Comparison of ENCODE assay signal across 34 mouse cellular contexts in the genomic region with DNA sequence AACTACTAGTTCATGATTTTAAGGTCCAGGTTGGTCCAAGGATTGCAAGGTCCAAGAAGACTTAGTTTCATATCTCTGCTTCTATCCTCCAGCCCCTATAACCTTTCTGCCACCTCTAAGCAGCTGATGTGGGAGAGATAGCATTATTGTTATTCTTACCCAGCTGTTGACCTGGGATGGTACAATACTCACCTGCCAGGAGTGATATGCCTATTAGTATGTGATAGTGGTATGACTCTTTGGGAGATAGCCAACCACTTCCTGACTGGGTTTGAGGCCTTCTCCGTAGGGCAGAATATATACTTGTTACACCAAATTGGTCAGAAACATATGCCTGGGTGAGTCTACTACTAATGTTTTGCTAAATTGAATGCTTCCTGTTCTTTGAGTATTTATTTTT.
"Had no signal": no experiment of that assay in that cellular context is flagged by ENCODE, and none has a peak within 500 bp of the region (broad histone marks: within the 10 kb centered on the region; RNA-seq: fewer than 3 reads in every experiment).

No protein-coding gene starts in this region.

- H3K27ac ChIP-seq: heart, embryonic 10.5 days; heart, embryonic 13.5 days; heart, embryonic 15.5 days; hindbrain, embryonic 10.5 days; hindbrain, embryonic 12.5 days; hindbrain, embryonic 13.5 days; hindbrain, embryonic 14.5 days; hindbrain, embryonic 15.5 days; hindbrain, postnatal 0 days; intestine, embryonic 15.5 days; kidney, embryonic 15.5 days; kidney, postnatal 0 days; layer of hippocampus, adult 2 months had no signal

- H3K9ac ChIP-seq: heart, embryonic 12.5 days; heart, embryonic 13.5 days; heart, embryonic 15.5 days; hindbrain, embryonic 12.5 days; hindbrain, embryonic 13.5 days; hindbrain, embryonic 14.5 days; hindbrain, embryonic 15.5 days; intestine, embryonic 15.5 days; kidney, embryonic 15.5 days had no signal

- H3K27me3 ChIP-seq: heart, embryonic 12.5 days; heart, embryonic 13.5 days; heart, embryonic 15.5 days; hindbrain, embryonic 12.5 days; hindbrain, embryonic 13.5 days; hindbrain, embryonic 15.5 days; intestine, embryonic 15.5 days; kidney, embryonic 15.5 days had no signal

- ATAC-seq: hindbrain, embryonic 16.5 days; hindbrain, postnatal 0 days; inflammation-experienced regulatory T-cells, adult 6 months; intestine, embryonic 15.5 days; intestine, embryonic 16.5 days; intestine, postnatal 0 days had no signal

- H3K4me3 ChIP-seq: heart, embryonic 10.5 days; heart, embryonic 12.5 days; heart, embryonic 13.5 days; heart, embryonic 15.5 days; hindbrain, embryonic 10.5 days; hindbrain, embryonic 12.5 days; hindbrain, embryonic 13.5 days; hindbrain, embryonic 15.5 days; intestine, embryonic 15.5 days; kidney, embryonic 15.5 days; layer of hippocampus, adult 2 months had no signal

- H3K36me3 ChIP-seq: heart, embryonic 10.5 days; heart, embryonic 12.5 days; heart, embryonic 13.5 days; heart, embryonic 15.5 days; hindbrain, embryonic 10.5 days; hindbrain, embryonic 12.5 days; hindbrain, embryonic 13.5 days; hindbrain, embryonic 15.5 days; intestine, embryonic 15.5 days; kidney, embryonic 15.5 days had no signal

- H3K9me3 ChIP-seq: heart, embryonic 10.5 days; heart, embryonic 12.5 days; heart, embryonic 13.5 days; heart, embryonic 15.5 days; hindbrain, embryonic 10.5 days; hindbrain, embryonic 12.5 days; hindbrain, embryonic 13.5 days; hindbrain, embryonic 15.5 days; intestine, embryonic 15.5 days; kidney, embryonic 15.5 days had no signal

- H3K4me1 ChIP-seq: heart, embryonic 10.5 days; heart, embryonic 12.5 days; heart, embryonic 13.5 days; heart, embryonic 15.5 days; hindbrain, embryonic 10.5 days; hindbrain, embryonic 12.5 days; hindbrain, embryonic 13.5 days; hindbrain, embryonic 15.5 days; intestine, embryonic 15.5 days; kidney, embryonic 15.5 days had no signal

- DNase-seq: heart, postnatal 10 days; heart, postnatal 14 days; heart, postnatal 36 days; heart, postnatal 4 days; kidney, adult 11 months; kidney, adult 18-20 months; kidney, adult 2 months; kidney, adult 8-10 months; kidney, adult 9 months; kidney, postnatal 10 days; kidney, postnatal 14 days; kidney, postnatal 25 days; kidney, postnatal 36 days; kidney, postnatal 4 days; layer of hippocampus, adult 9-11 months; layer of hippocampus, postnatal 36 days had no signal
